Mouse (Mus musculus) retina, embryonic 14.5 days (tissue): ENCODE results near the gene Peak1.
"Not testable (repeated sequence)": the region's sequence is repeated elsewhere in the genome, so short reads cannot be mapped to it uniquely, and the experiment has no call there.

Experiments
- DNase-seq: peaks from one replicate; pipeline ENCODE4 v3.0.0-alpha.2; 2015; ENCODE audit warnings: low spot score

The Peak1 gene

DNA sequence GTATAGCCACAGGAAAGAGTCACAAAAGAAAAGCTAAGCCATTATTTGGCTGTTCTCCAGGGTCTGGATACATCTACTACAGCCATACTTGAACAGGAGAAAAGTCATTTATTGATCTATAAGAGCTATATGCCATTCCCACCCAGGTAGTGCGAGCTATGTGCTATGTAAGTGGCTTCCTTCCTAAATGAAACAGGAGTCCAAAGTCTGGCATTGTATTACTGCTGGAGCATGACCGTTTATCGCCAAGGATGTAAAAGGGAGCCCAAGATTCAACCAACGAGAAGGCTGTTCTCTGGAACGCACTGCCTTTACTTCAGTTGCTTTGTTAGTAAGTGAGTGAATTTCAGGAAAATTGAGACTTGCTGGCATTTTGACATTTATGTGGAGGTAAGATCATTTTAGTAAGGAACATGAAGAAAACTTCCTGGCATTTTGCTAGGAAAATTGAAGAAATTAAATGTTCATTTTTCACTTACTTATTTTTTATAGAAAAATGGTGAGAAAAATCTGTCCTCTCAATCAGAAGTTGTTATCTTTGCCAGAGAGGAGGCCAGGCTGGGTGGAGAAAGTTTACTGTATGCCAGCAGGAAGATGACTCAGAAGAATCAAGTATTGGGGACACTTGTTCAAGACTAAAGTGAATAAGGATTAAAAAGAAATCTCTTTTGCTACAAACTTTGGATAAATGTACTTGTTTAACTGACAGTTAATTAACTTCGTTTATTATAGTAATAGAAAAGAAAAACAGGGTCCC is 162.0 kb downstream of the Peak1 start:
- DNase-seq: no peak

DNA sequence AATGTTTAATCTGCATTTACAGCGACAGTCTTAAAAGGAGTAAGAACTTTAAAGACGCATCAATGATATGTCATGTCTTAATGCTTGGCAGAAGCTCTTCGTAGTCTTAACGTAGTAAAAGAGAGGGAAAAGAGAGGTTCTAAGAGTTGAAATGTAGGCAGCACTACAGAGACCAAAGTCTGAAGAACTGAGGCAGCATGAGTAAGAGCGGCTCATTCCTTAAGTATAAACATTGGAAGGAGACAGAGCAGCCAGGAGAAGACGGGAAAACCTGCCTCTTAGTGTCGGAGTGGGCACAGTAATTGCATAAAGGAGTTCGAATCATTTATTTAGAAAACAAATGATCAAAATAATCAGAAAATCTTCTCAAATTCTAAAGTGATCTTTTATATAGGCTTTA is 173.5 kb downstream of the Peak1 start:
- DNase-seq: no peak

DNA sequence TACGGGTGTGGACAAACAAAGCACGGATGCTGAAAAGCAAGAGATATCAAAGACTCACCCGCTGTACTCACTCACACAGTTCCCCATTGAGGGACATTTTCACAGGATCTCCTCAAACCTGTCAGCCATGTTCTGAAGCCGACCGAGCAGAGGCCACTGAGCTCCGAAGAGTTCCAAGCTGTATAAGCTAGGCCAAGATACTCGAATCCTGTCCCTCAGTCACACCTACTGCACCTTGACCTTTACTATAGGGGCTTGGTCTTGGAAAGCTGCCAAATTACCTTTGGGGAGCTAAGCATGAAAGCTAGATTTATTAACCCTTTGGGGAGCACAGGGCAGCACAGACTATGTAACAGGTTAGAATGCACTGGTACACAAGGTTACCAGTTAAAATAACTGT is 174.0 kb downstream of the Peak1 start:
- DNase-seq: no peak

DNA sequence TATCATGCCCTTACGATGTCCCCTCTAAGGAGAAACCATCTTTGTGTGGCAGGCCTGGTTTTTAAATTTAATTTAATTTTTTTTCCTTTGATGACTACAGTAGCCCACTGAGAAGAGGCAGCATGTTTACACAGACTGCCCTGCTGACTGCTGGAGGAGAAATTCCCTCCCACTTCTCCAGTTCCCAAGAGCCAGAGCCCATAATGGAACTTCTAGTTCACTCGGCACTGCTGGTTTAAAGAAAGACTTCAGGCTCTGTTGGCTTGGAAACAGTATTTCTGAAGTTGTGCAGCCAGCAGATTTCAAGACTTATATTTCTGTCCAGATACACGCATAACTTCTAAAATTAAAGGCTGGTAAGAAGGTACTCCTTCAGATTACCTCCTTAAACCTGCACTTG is 175.2 kb downstream of the Peak1 start:
- DNase-seq: no peak

DNA sequence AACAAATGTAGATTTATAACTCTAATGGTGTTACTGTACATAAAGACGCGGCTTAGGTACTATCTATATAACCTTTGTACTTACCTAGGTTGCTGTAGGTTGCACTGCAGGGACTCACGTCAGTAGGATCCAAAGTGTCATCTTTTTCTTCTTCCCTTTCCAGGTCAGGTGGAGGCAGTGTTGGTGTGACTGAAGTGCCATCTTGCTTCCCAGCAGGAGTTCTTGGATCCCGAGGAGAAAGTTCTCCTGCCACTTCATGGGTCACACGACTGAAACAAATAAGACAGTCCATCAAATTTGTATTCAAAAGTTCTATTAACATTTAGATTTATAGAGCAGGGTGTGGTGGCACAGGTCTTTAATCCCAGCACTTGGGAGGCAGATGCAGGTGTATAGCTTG is 176.8 kb downstream of the Peak1 start:
- DNase-seq: no peak

DNA sequence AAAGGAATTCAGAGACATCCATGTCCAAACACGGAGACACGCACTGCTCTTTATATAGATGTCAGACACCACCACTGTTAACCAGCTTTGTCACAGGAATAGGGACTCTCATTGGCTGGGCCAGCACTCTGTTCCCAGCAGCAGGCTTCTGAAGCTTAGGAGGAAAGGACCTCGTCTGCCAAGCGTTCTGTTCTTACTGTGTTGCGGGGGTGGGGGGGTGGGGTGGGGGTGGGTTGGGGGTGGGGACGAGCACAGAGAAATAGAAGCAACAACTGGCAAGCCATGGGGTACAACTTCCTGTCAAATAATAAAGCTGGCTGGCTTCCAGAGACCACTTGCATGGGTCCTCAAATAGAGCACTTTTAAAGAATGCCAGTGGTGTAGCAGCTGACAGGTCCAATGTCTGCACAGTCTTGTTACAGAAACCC is 182.0 kb downstream of the Peak1 start:
- no peak for DNase-seq

DNA sequence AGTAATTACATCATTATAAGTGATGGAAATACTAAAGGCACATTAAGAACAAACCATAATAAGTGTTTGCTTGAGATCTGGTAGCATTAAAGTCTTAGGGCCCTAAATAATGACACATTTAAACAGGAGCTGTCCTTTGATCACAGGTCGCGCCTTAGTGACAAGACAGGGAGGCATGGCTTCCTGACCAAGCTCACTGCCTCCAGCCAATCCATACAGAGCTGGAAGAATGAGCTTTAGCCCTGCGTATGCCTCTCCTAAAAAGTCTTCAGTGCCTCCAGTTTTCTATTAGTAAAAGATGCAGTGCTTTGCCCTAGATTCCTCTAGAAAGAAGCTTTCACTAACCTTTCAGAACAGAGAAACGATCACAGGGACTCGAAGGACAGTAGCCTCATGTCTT is 182.6 kb downstream of the Peak1 start:
- DNase-seq: no peak

DNA sequence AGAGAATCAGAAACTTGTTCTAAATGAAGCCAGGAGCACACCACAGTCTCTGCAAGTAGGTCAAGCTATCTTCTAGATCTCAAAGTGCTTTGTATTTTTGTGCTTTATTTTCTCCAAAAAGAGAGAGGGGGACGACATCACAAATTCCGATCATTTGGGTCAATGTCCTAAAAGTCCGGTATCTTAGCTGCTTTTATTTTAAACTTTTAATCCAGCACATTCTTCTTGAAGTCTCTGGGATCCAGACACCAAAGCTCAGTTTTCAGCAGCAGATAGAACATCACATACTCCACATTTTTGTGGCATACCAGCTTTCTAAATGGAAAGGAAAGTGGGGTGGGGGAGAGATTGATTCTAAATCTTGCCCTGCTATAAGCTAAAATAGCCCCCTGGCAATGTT is 183.3 kb downstream of the Peak1 start:
- no peak for DNase-seq

DNA sequence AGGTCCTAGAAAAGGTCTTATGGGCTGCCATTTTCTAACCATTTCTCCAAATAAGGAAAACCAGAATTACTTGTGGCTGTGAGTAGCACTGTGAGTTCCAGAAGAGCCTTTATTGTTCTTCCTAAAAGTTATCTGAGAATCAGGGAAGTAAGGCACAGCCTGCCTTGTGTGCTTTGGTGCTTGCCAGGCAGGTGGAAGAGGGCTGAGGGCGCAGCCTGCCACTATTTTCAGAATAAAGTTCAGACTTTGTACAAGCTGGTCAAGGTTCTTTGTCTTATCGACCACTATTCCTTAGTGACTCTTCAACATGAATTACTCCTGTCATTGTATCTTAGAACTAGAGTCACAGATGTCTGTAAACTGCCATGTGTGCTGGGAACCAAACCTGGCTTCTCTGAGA is 184.6 kb downstream of the Peak1 start:
- no peak for DNase-seq

DNA sequence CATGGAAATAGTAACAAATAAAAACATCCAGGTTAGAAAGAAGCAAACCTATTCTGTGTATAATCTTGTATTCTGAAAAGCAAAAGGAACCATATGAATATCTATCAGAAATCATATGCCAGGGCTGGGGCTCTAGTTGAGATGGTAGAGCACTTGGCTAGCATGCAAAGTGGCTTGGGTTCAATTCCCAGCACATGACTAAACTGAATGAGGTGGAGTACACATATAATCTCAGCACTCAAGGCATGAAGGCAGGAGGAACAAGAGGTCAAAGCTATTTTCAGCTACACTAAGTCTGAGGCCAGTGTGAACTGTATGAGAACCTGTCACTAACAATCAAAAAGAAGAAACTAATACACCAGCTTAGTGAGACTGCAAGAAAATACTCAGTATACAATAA is 187.0 kb downstream of the Peak1 start:
- no peak for DNase-seq

DNA sequence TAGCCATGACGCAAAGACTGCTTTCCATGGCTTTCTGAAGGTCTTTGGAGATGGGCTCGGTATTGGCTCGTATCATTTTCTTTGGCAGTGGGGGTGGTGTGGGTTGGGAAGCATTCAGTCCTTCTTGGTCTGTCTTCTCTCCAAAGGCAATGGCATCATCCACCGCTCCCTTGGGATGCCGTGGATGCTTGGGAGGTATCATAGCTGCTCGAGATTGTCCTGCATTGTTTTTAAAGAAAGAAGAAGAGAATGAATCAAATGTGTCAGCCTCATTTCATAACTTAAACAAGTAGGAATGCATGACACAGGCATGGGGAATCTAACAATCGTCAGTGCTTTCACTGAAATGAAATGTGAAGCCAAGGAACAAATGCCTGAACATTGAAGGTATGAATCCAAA is 190.2 kb downstream of the Peak1 start:
- no peak for DNase-seq

DNA sequence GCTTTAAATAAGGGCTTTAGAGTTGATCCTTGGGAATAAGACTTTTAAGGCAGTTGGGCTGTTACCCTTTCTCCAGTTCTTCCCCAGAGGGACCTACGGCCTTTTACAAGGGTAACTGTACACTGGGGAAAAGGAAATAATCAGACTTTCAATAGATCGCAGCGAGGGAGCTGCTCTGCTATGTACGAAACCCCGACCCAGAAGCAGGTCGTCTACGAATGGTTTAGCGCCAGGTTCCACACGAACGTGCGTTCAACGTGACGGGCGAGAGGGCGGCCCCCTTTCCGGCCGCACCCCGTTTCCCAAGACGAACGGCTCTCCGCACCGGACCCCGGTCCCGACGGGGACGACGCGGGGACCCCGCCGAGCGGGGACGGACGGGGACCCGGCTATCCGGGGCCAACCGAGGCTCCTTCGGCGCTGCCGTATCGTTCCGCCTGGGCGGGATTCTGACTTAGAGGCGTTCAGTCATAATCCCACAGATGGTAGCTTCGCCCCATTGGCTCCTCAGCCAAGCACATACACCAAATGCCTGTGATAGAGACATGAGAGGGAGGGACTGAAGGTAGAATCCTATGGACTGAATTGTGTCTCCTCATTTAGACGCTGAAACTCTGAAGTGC is 194.3 kb downstream of the Peak1 start:
- DNase-seq: not testable (repeated sequence)

DNA sequence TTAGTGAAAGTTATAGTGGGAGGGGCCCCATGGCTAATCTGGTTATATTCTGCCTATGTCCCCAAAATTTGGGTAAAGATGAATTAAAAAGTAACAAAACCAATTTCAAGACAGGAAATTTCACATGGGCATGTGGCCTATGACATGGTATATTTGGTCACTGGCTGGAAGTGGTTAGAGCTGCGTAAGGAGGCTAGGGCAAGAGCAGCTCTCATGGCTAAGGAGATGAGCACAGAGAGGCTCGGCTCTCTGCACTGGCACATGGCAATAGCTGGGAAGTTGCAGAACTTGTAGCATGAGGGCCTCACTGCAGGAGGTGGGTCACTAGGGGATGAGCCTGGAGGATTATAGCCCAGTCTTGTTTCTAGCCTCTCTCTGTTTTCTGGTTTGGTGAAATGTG is 199.0 kb downstream of the Peak1 start:
- no peak for DNase-seq

DNA sequence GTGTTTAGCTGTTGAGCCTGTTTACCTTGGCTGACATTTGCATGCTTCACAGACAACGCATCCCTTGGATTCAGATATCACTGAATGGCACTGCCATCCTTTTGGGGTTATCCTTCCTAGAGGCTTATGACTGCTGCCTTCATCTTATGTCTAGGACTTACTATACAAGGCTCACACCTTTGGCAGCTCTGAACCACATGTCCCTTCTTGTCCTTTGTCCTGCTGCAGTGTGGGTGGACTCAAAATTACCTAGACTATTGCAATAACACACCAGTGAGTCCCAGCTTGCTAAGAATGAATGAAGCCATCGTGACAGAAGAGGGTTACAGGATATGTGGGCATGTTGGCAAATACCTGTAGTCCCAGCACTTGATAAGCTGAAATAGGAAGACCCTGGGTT is 199.8 kb downstream of the Peak1 start:
- no peak for DNase-seq

DNA sequence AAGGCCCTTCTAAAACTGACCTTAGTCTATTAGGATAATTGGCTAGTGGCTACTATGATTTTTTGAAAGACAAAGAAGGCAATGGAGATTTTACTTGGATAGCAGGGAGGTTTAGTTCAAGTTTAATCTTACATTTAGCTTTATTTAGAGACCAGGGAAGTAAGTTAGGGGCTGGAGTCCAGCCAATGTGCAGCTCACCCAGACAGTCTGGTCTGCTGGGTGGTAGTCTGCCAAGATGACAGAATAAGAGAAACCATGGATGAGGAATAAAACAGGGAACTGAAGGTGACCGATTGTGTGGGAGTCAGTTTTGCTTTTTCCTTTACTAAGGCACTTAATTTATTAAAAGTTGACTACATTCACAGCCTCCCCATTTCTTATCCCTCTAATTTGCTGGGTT is 200.5 kb downstream of the Peak1 start:
- no peak for DNase-seq

DNA sequence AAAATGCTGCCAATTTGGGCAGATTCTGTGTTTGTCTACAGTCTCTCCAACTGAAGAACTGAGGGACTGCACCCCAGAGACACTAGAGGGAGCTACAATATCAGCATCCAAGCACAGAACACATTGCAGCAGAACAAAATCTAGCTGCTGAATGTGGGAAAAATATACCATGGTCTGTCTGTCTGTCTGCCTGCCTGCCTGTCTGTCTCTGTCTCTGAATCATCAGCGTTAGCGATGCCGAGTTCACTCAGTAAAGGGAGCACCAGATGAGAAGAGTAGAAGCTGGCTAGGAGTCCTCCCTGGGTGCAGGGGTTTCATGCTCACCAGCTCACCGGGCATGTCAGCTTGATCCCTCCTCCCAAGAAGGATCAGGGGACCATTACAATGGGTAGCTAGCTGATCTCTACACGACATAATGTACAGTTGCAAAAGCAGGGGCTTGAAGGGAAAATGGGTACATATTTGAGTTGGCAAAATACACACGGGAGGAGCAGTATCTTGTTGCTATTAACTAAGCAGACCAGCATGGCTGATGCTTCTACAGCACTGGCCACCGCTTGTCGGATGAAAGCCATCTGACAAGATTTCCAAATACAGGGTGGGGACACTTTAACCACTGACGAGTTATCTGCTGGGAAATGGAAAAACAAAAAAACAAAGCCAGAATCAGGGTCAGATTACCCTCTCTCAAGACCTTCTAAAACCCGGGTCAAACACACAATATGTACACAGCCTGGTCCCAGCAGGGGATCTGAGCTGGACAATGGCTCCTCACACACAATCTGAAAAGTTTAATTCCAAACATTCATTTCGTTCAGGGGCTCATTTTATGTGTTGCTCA is 204.2 kb downstream of the Peak1 start:
- DNase-seq: peak; percentile 79

DNA sequence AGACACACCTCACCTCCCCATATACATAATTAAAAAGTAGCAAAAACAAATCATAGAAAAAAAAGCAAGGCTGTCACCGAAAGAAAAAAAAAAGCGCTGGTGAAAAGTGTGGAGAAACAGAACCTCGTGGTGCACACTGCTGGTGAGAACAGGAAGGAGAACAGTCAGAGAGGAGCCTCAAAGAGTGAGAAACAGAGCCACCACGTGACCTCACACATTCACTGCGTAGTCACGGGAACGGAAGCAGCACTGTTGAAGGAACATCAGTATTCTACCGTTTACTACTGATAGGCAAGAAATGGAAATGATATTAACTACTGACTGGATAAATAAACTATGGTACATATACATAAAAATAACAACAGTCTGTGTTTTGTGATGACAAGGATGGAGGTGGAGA is 209.1 kb downstream of the Peak1 start:
- no peak for DNase-seq

DNA sequence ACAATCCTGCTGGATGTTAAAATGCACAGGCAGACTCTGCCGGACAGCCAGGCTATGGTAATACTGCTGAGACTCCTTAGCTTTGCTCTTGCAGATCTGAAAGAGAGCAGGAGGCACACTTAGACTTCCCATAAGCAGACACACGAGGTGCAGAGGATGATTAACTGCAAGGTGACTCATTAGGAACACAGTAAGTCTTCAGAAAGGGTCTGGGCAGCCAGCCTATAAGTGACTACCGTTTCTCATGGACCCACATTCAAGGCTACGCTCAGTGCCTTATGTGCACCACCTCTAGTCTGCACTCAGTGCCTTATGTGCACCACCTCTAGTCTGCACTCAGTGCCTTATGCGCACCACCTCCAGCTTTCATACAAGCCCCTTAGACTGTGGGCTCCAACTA is 210.4 kb downstream of the Peak1 start:
- DNase-seq: no peak

DNA sequence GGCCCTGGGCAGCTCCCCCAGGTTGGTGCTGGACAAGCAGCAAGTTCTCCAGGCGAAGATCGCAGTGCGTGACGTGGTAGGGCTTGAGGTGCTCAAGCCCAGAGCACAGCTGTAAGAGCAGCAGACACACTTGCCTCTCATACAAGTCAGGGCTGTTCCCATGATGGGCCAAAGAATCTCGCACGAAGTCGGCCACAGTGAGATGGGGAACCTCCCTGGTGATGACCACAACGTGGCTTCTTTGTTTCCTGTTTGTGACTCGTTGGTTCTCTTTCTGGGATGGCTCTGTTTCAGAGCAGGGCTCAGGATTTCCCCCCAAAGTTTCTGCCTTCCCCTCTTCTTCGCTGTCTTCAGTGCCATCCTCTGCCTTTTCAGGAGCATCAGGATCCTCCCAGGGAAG is 210.8 kb downstream of the Peak1 start:
- no peak for DNase-seq

DNA sequence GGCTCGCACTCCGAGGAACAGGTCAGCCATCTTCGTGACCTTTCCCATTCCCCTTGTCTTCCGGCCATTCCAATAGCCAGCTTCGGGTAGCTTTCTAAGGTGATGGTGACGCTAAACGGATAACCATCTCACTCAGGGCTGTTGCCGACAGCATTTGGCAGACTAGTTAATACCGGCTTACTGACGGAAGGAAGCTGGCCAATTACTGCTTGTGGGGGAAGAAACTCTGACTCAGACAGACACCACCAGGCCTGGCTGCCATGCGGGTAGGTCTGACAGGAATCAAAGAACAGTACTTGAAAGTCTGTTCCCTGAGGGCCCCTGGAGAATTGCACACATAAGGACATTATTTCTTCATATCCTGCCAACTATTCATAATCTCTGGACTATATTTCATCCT is 212.5 kb downstream of the Peak1 start:
- DNase-seq: no peak

DNA sequence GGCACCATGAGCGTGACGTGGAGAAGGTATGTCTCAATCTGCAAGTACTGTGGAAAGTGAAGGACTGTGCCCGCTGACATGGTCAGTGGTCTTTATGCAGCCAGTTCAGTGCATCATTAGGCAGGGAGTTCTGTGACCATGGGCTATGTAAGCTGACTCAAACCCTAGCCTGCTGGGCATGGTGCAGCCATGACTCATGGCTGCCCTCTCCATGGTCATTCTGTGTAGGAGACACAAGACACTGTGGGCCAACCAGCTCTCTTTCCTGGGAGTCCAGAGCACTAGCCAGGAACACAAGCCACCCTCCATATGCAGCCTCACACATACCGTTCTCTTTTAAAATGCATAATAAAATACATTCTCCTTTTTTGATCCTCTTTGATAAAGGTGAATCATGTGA is 213.6 kb downstream of the Peak1 start:
- no peak for DNase-seq

DNA sequence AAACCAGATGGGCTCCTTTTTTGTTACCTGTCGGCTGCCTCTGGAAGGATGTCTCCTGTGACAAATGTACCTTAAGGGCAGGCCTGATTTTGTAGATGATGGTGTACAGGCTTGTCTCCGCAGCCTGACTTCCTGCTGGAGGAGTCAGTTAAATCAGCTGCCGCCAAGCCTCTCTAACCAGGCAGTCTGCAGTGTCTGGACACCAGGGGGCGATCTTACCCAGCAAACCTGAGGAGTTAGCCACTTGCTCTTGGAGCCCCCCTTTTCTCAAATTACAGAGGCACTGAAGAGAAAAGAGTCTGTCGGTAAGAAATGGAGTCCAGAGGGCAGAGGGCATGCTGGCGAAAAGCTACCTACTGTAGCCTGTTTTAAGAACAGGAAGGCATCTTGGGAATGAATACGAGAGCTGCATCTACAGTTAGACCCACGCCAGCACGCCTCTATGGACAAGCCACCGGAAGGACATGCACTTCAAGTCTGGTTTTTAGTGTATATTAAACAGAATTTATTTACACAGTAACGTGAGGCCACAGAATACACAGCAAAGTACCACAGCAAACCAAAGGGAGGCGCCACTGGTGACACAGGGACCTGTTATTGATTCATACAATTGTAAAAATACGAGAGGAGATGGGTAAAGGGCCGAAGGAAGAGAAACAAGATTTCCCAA is 217.1 kb downstream of the Peak1 start:
- peak; percentile 95 for DNase-seq

DNA sequence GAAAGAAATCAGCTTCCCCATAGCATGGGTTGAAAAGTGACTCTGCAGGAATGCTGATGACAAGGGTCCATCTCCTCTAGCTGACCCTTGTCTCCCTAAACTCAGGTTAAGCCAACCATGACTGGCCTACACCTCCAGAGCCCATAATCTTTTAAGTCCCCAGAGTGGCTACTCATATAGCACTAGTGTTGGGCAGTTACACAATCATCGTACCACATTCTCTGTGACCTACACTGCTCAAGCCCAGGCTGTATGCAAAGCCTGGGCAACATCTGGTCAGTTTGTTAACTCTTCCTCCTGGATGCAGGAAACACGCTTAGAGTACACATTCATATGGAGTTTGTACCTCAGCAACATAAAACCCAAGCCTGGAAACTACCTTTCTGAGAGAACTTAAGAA is 217.7 kb downstream of the Peak1 start:
- DNase-seq: no peak
